Mouse (Mus musculus) ES-E14 (cell line): ENCODE measurements at regions not wholly inside any gene's neighbourhood (a gene's known extent, or its start where the extent isn't known, plus 50 kb on each side); places are given as distances from the start of the nearest gene placed in this dataset.

Source experiments
- DNase-seq: peaks from one replicate; pipeline ENCODE4 v3.0.0-alpha.2; 2013; ENCODE audit warnings: low read depth, low spot score
- H3K27ac ChIP-seq: 2 replicates; pipeline ENCODE4 v1.5.1; 2012; ENCODE audit warnings: low read depth, mild to moderate bottlenecking, low read length, moderate library complexity, mixed read lengths; ENCODE audit not compliant: poor library complexity, insufficient read depth, severe bottlenecking
- H3K36me3 ChIP-seq: 2 replicates; pipeline ENCODE4 v1.6.1; 2012; ENCODE audit warnings: mild to moderate bottlenecking, low read length, moderate library complexity, mixed read lengths; ENCODE audit not compliant: control insufficient read depth, poor library complexity, insufficient read depth, severe bottlenecking
- H3K4me1 ChIP-seq, 2 experiments: fragments of 150-350 bp in 1 of 2; sonication (generic) in 1 of 2; 2 replicates each; pipeline ENCODE4 v1.6.1; 2012; ENCODE audit warnings: low read length in 2 of 2, mild to moderate bottlenecking in 1 of 2, mixed read lengths in 1 of 2; ENCODE audit not compliant: control insufficient read depth in 2 of 2, insufficient read depth in 2 of 2, poor library complexity in 1 of 2
- H3K4me3 ChIP-seq, 2 experiments: fragments of 150-350 bp in 1 of 2; sonication (generic) in 1 of 2; 2 replicates each; pipeline ENCODE4 v1.5.1; 2012; ENCODE audit warnings: low read length in 2 of 2, low read depth in 1 of 2, mild to moderate bottlenecking in 1 of 2, mixed read lengths in 1 of 2; ENCODE audit not compliant: insufficient read depth in 1 of 2, poor library complexity in 1 of 2, severe bottlenecking in 1 of 2
- H3K9ac ChIP-seq: 2 replicates; pipeline ENCODE4 v1.6.1; 2012; ENCODE audit warnings: low read depth, mild to moderate bottlenecking, low read length, mixed read lengths; ENCODE audit not compliant: poor library complexity, insufficient read depth, severe bottlenecking
- H3K9me3 ChIP-seq: fragments of 150-350 bp; sonication (generic); 2 replicates; pipeline ENCODE4 v1.6.1; 2012; ENCODE audit warnings: low read depth, mild to moderate bottlenecking, low read length; ENCODE audit not compliant: control insufficient read depth, insufficient read depth
- CHD2 ChIP-seq: IDR thresholded peaks from 2 replicates; pipeline ENCODE4 v1.6.1; 2014; ENCODE audit warnings: mild to moderate bottlenecking, low read depth, low read length, inconsistent platforms
- HCFC1 ChIP-seq: IDR thresholded peaks from 2 replicates; pipeline ENCODE4 v1.6.1; 2012; ENCODE audit warnings: low read length, inconsistent platforms, borderline replicate concordance; ENCODE audit not compliant: insufficient read depth
- MAFK ChIP-seq: IDR thresholded peaks from 2 replicates; pipeline ENCODE4 v1.6.1; 2014; ENCODE audit warnings: mild to moderate bottlenecking, low read depth, low read length, inconsistent platforms; ENCODE audit not compliant: insufficient read depth
- ZC3H11A ChIP-seq: IDR thresholded peaks from 2 replicates; pipeline ENCODE4 v1.6.1; 2012; ENCODE audit warnings: low read depth, mild to moderate bottlenecking, inconsistent platforms, low read length, borderline replicate concordance
- ZNF384 ChIP-seq: IDR thresholded peaks from 2 replicates; pipeline ENCODE4 v1.6.1; 2012; ENCODE audit warnings: low read depth, low read length, inconsistent platforms
- in situ Hi-C, 2 experiments: fragments of 600-800 bp; cut with MboI; formaldehyde crosslinking; loops; one replicate each; pipeline ENCODE4 v1.15.1; 2025; ENCODE audit warnings: low sequenced_read_pairs in 2 of 2, inconsistent platforms in 1 of 2; ENCODE audit not compliant: unreplicated experiment in 2 of 2

DNA sequence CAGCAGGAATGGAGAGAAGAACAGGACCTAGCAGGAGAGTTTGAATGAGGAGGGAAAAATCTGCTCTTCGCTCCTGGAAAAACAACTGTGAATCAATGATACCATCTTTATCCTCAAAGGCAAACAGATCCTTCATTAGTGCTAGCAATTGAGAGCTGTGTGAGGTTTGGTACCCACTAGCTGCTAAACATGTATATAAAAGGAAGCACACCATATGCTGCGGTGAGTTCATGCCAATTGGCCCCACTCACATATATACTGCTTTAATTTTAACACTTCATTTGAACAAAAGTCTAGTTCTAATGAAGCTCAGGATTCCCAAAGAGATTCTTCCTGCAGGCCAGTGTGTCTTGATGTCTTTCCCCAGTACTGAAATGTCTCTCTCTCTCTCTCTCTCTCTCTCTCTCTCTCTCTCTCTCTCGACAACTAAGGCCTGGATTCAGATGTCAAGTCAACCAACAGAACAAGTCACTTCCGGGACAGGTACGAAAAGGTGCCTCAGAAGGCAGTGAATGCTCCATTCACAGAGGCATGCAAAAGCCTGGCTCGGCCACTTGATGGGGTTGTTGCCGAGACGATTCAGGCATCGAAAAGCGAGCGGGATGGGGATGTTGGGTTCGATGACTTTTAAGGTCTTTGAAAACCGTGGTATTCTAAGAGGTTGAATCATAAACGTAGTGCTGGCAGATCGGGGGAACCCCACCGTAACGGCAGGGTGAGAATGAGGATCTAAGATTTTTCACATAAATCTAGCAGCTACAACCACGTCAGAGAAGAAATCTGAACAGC is 226.4 kb upstream of the Nr4a3 start:
- Histone ChIP-seq H3K9me3 (no peaks in the 10 kb centered on the region), H3K36me3 (no peaks in the 10 kb centered on the region), H3K4me1 (no peaks in the 10 kb centered on the region), H3K9ac (no peak overlapping the region), H3K4me3 (no peak overlapping the region), H3K27ac (no peak overlapping the region)
- in situ Hi-C loops = no loop called here
- TF ChIP-seq CHD2 (no peak), MAFK (no peak), HCFC1 (no peak), ZNF384 (no peak), ZC3H11A (no peak)
- DNase-seq = no peak

DNA sequence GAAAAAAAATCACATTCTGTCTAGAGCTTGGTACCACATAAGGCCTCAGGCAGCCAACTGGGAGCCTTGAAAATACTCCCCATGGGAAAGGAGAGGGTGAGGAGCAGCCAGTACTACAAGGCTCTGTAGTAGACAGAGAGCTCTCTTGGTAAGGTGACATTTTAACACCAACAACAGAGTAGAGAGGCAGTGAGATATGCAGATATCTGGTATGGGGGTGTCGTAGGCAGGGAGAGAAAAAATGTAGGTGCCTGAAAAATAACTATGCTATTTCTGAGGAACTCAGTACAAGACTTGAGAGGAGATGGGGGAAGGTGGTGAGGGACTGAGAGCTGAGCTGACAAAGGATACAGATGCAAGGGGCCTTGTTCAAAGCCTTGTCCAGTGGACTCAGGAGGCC is 224.4 kb upstream of the Nr4a3 start:
- in situ Hi-C loops = no loop called here
- Histone ChIP-seq H3K9ac (no peak overlapping the region), H3K4me3 (no peak overlapping the region), H3K36me3 (no peaks in the 10 kb centered on the region), H3K4me1 (no peaks in the 10 kb centered on the region), H3K27ac (no peak overlapping the region), H3K9me3 (no peaks in the 10 kb centered on the region)
- TF ChIP-seq HCFC1 = no peak
- no peak for TF ChIP-seq ZNF384
- no peak for TF ChIP-seq MAFK
- no peak for TF ChIP-seq ZC3H11A
- no peak for TF ChIP-seq CHD2
- no peak for DNase-seq

DNA sequence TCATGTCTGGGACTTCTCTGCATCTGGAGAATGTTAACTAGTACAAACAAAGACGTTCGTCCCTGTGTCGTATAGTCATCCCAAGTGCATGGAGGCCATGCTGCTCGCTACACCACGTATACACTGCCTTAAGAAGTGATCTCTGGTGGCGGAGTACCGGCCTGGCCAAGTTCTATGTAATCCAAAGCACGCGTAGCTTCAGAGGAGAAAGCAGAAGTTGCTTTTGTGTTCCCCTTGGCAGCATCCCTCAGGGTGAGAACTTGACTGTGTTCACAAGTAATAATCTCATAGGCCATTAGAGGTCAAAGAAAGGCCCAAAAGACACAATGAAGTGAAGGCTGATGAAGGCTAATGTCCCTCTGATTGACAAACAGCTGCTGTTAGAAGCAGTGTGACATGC is 221.7 kb upstream of the Nr4a3 start:
- no peak for DNase-seq
- in situ Hi-C loops = no loop called here
- Histone ChIP-seq H3K36me3 (no peaks in the 10 kb centered on the region), H3K27ac (no peak overlapping the region), H3K4me3 (no peak overlapping the region), H3K9me3 (no peaks in the 10 kb centered on the region), H3K4me1 (no peaks in the 10 kb centered on the region), H3K9ac (no peak overlapping the region)
- TF ChIP-seq ZNF384 (no peak), CHD2 (no peak)

DNA sequence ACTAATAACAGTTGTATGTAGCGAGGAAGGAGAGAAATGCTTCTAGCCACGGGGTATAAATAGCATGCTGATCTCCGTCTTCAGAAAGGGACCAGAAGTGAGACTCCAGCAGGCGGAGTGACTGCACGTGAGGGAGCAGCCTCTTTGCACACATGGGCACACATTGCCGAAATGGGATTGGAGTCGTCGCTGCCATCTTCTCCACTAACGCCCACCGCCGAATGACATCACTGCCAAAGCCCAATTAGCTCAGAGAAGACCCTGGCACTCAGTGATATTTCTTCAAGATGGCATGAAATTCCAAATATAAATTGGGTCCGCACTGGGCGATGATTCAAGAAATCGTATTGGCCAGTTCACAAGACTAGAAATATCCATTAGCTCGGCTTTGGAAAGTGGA is 220.9 kb upstream of the Nr4a3 start:
- no peak for DNase-seq
- TF ChIP-seq ZC3H11A = no peak
- TF ChIP-seq HCFC1 = no peak
- no peak for TF ChIP-seq ZNF384
- TF ChIP-seq CHD2 = no peak
- TF ChIP-seq MAFK = no peak
- Histone ChIP-seq H3K4me3 (no peak overlapping the region), H3K4me1 (no peaks in the 10 kb centered on the region), H3K9ac (no peak overlapping the region), H3K27ac (no peak overlapping the region), H3K9me3 (no peaks in the 10 kb centered on the region), H3K36me3 (no peaks in the 10 kb centered on the region)
- in situ Hi-C loops = no loop called here

DNA sequence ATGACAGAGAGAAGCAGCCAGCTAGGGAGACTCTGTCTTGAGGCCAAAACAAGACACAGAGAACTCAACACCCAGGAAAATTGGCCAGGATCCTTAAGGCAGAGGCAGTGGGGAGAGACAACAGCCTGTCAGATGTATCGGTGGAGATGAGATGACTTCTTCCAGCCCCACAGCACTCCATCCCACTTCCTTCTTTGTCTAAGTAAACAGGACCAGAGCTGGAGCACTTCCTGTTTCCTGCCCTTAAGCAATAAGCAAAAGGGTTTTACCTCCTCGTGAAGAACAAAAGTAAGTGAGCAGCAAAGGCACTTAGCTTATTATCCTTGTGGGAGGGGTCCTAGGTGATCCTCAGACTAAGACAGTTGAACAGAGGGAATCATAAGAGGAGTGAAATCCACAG is 212.0 kb upstream of the Nr4a3 start:
- Histone ChIP-seq H3K9ac (no peak overlapping the region), H3K27ac (no peak overlapping the region), H3K36me3 (no peaks in the 10 kb centered on the region), H3K9me3 (no peaks in the 10 kb centered on the region), H3K4me1 (no peaks in the 10 kb centered on the region), H3K4me3 (no peak overlapping the region)
- TF ChIP-seq ZNF384 (no peak), ZC3H11A (no peak), MAFK (no peak), CHD2 (no peak), HCFC1 (no peak)
- no peak for DNase-seq
- in situ Hi-C loops = no loop called here
